Mouse (Mus musculus): ENCODE results near the gene Gca. TPM values are rescaled to one million over a fixed set of nuclear protein-coding genes. Genes with fewer than 3 reads are reported as not detected.

The Gca gene
- polyA plus RNA-seq, 1 experiment = 0.13 TPM

GRCm38 (mm10) chr2:62654519-62655338 lies 9.4 kb upstream of the Gca start:
- Histone ChIP-seq H3K36me3 (ENCODE audit: control insufficient read depth, insufficient read depth) (no peaks in the 10 kb centered on the region), H3K4me3 (no peak overlapping the region), H3K4me2 (ENCODE audit: low read depth) (no peak overlapping the region), H3K27me3 (ENCODE audit: control insufficient read depth, insufficient read depth, insufficient read length) (no peaks in the 10 kb centered on the region), H3ac (ENCODE audit: control insufficient read depth, insufficient read length) (no peak overlapping the region), H3K79me2 (ENCODE audit: control insufficient read depth, insufficient read depth) (no peaks in the 10 kb centered on the region)
- TF ChIP-seq POLR2A (IDR thresholded peaks at IDR 0.05; ENCODE audit: insufficient read length, low read depth) (no peak), MAX (IDR thresholded peaks at IDR 0.05; ENCODE audit: low read depth) (no peak)

- Histone ChIP-seq H3ac (ENCODE audit: control insufficient read depth, insufficient read length) (no peak overlapping the region), H3K27me3 (ENCODE audit: control insufficient read depth, insufficient read depth, insufficient read length) (no peaks in the 10 kb centered on the region), H3K4me2 (ENCODE audit: low read depth) (no peak overlapping the region), H3K4me3 (no peak overlapping the region), H3K36me3 (ENCODE audit: control insufficient read depth, insufficient read depth) (no peaks in the 10 kb centered on the region), H3K79me2 (ENCODE audit: control insufficient read depth, insufficient read depth) (no peaks in the 10 kb centered on the region)
- TF ChIP-seq CEBPB (IDR thresholded peaks at IDR 0.05; ENCODE audit: insufficient read depth, poor library complexity, severe bottlenecking) (no peak), TCF12 (IDR thresholded peaks at IDR 0.05; ENCODE audit: insufficient read depth, poor library complexity, severe bottlenecking) (no peak), POLR2A (IDR thresholded peaks at IDR 0.05; ENCODE audit: insufficient read length, low read depth) (no peak), TCF3 (IDR thresholded peaks at IDR 0.05; ENCODE audit: insufficient read length, low read depth) (no peak), MAX (IDR thresholded peaks at IDR 0.05; ENCODE audit: low read depth) (no peak), SRF (IDR thresholded peaks at IDR 0.05; ENCODE audit: control insufficient read depth, insufficient read length, low read depth) (no peak), POLR2AphosphoS2 (IDR thresholded peaks at IDR 0.05; ENCODE audit: insufficient read length, low read depth) (no peak), USF1 (IDR thresholded peaks at IDR 0.05; ENCODE audit: low read depth) (no peak), MYOD1 (IDR thresholded peaks at IDR 0.05; ENCODE audit: control insufficient read depth in 1 of 3, insufficient read length in 2 of 3, low read depth in 2 of 3) (no peak), REST (IDR thresholded peaks at IDR 0.05; ENCODE audit: insufficient read depth, insufficient read length) (no peak), E2F4 (IDR thresholded peaks at IDR 0.05; ENCODE audit: insufficient read depth) (no peak), MYOG (IDR thresholded peaks at IDR 0.05; ENCODE audit: control insufficient read depth in 1 of 3, insufficient read depth in 1 of 3, insufficient read length in 2 of 3, low read depth in 2 of 3) (no peak)
Measured at GRCm38 (mm10) chr2:62656072-62656471, 8.0 kb upstream of the Gca start.

- H3K27me3 ChIP-seq (ENCODE audit: control insufficient read depth, insufficient read depth, insufficient read length) = no peaks in the 10 kb centered on the region
- H3ac ChIP-seq (ENCODE audit: control insufficient read depth, insufficient read length) = no peak overlapping the region
- no peak overlapping the region for H3K4me3 ChIP-seq
- H3K4me2 ChIP-seq (ENCODE audit: low read depth) = no peak overlapping the region
- TF ChIP-seq USF1 (IDR thresholded peaks at IDR 0.05; ENCODE audit: low read depth) = no peak
- no peak for TF ChIP-seq MYOD1 (IDR thresholded peaks at IDR 0.05; ENCODE audit: control insufficient read depth in 1 of 3, insufficient read length in 2 of 3, low read depth in 2 of 3)
- TF ChIP-seq E2F4 (IDR thresholded peaks at IDR 0.05; ENCODE audit: insufficient read depth) = no peak
- no peak for TF ChIP-seq CEBPB (IDR thresholded peaks at IDR 0.05; ENCODE audit: insufficient read depth, poor library complexity, severe bottlenecking)
- no peak for TF ChIP-seq SRF (IDR thresholded peaks at IDR 0.05; ENCODE audit: control insufficient read depth, insufficient read length, low read depth)
- TF ChIP-seq MYOG (IDR thresholded peaks at IDR 0.05; ENCODE audit: control insufficient read depth in 1 of 3, insufficient read depth in 1 of 3, insufficient read length in 2 of 3, low read depth in 2 of 3) = no peak
- TF ChIP-seq MAX (IDR thresholded peaks at IDR 0.05; ENCODE audit: low read depth) = no peak
- TF ChIP-seq POLR2AphosphoS2 (IDR thresholded peaks at IDR 0.05; ENCODE audit: insufficient read length, low read depth) = no peak
- no peak for TF ChIP-seq REST (IDR thresholded peaks at IDR 0.05; ENCODE audit: insufficient read depth, insufficient read length)
- no peak for TF ChIP-seq POLR2A (IDR thresholded peaks at IDR 0.05; ENCODE audit: insufficient read length, low read depth)
- TF ChIP-seq TCF12 (IDR thresholded peaks at IDR 0.05; ENCODE audit: insufficient read depth, poor library complexity, severe bottlenecking) = no peak
- TF ChIP-seq TCF3 (IDR thresholded peaks at IDR 0.05; ENCODE audit: insufficient read length, low read depth) = no peak
- no peaks in the 10 kb centered on the region for H3K36me3 ChIP-seq (ENCODE audit: control insufficient read depth, insufficient read depth)
- no peaks in the 10 kb centered on the region for H3K79me2 ChIP-seq (ENCODE audit: control insufficient read depth, insufficient read depth)
Measured at GRCm38 (mm10) chr2:62660565-62660964, 3.5 kb upstream of the Gca start.

GRCm38 (mm10) chr2:62662560-62662959 lies 1.5 kb upstream of the Gca start:
- TF ChIP-seq MYOG (IDR thresholded peaks at IDR 0.05; ENCODE audit: control insufficient read depth in 1 of 3, insufficient read depth in 1 of 3, insufficient read length in 2 of 3, low read depth in 2 of 3) (no peak), E2F4 (IDR thresholded peaks at IDR 0.05; ENCODE audit: insufficient read depth) (no peak), POLR2AphosphoS2 (IDR thresholded peaks at IDR 0.05; ENCODE audit: insufficient read length, low read depth) (no peak), TCF3 (IDR thresholded peaks at IDR 0.05; ENCODE audit: insufficient read length, low read depth) (no peak), USF1 (IDR thresholded peaks at IDR 0.05; ENCODE audit: low read depth) (no peak), CEBPB (IDR thresholded peaks at IDR 0.05; ENCODE audit: insufficient read depth, poor library complexity, severe bottlenecking) (no peak), TCF12 (IDR thresholded peaks at IDR 0.05; ENCODE audit: insufficient read depth, poor library complexity, severe bottlenecking) (no peak), MAX (IDR thresholded peaks at IDR 0.05; ENCODE audit: low read depth) (no peak), REST (IDR thresholded peaks at IDR 0.05; ENCODE audit: insufficient read depth, insufficient read length) (no peak), POLR2A (IDR thresholded peaks at IDR 0.05; ENCODE audit: insufficient read length, low read depth) (no peak), MYOD1 (IDR thresholded peaks at IDR 0.05; ENCODE audit: control insufficient read depth in 1 of 3, insufficient read length in 2 of 3, low read depth in 2 of 3) (no peak)
- no peak overlapping the region for H3ac ChIP-seq (ENCODE audit: control insufficient read depth, insufficient read length)
- H3K79me2 ChIP-seq (ENCODE audit: control insufficient read depth, insufficient read depth) = no peaks in the 10 kb centered on the region
- no peaks in the 10 kb centered on the region for H3K36me3 ChIP-seq (ENCODE audit: control insufficient read depth, insufficient read depth)
- H3K4me2 ChIP-seq (ENCODE audit: low read depth) = no peak overlapping the region
- no peak overlapping the region for H3K4me3 ChIP-seq
- H3K27me3 ChIP-seq (ENCODE audit: control insufficient read depth, insufficient read depth, insufficient read length) = no peaks in the 10 kb centered on the region

Data from myocyte (in vitro differentiated cells).